Mouse (Mus musculus) cortical plate, adult 2 months (tissue): ENCODE data around the gene Gabbr2. TPM values are rescaled to one million over a fixed set of nuclear protein-coding genes. Genes with fewer than 3 reads are reported as not detected.

Experiments used
- H3K27ac ChIP-seq: fragments of 200-500 bp; 2 replicates; pipeline ENCODE4 v1.5.1; 2012; ENCODE audit warnings: low read length, control low read depth, inconsistent platforms; ENCODE audit not compliant: insufficient read depth
- H3K4me1 ChIP-seq: fragments of 200-500 bp; 2 replicates; pipeline ENCODE4 v1.6.1; 2011; ENCODE audit warnings: low read length; ENCODE audit not compliant: control insufficient read depth, insufficient read depth
- H3K4me3 ChIP-seq: fragments of 200-500 bp; 2 replicates; pipeline ENCODE4 v1.5.1; 2011; ENCODE audit warnings: mild to moderate bottlenecking, low read length, control low read depth; ENCODE audit not compliant: insufficient read depth
- CTCF ChIP-seq: fragments of 200-500 bp; IDR thresholded peaks from 2 replicates; pipeline ENCODE4 v1.5.1; 2011; ENCODE audit warnings: mild to moderate bottlenecking, control low read depth, low read length; ENCODE audit not compliant: insufficient read depth; ENCODE audit errors: extremely low read depth
- POLR2A ChIP-seq: fragments of 200-500 bp; IDR thresholded peaks from 2 replicates; pipeline ENCODE4 v1.6.1; 2011; ENCODE audit warnings: mild to moderate bottlenecking, low read length, control low read depth; ENCODE audit not compliant: insufficient read depth; ENCODE audit errors: extremely low read depth
- polyA plus RNA-seq: library from polyadenylated mRNA; depleted of rRNA; stranded (reverse); fragments of >200 nt; gene quantifications from 2 replicates; pipeline ENCODE4 v1.2.3, GENCODE M21; 2012; rRNA removed

Gene Gabbr2
- polyA plus RNA-seq: 138 and 139 TPM in 2 replicates

GRCm38 (mm10) chr4:46991016-46991958 is at the start of gene Gabbr2:
Gene Gabbr2, minus strand, starts transcription at chr4:46991873.
- TF ChIP-seq POLR2A: no peak
- TF ChIP-seq CTCF: no peak
- Histone ChIP-seq H3K27ac (peak within 1 kb of the TSS; percentile 92), H3K4me1 (peaks cover 8% of the 10 kb centered on the region), H3K4me3 (peak within 1 kb of the TSS; percentile 87)

DNA sequence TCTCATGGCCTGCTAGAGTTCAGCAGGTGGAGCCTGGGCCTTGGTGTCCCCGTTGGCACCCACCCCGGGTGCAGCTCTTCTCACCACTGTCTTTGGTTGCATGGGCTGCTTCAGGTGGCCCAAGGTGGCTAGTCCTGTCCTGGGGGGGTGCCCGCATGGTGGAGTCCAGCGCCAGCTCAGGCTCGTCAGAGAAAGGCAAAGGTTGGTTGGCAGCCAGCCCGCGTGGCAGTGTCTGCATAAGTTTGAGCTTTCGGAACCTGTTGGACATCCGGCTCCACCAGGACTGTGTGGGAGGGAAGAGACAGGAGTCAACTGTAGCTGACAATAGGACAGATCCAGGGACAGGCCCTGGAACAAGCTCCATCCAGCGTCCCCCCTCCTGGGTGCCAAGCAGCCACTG is 47.9 kb upstream of the Gabbr2 start:
- H3K4me3 ChIP-seq: no peak overlapping the region
- no peak overlapping the region for H3K27ac ChIP-seq
- no peaks in the 10 kb centered on the region for H3K4me1 ChIP-seq
- no peak for TF ChIP-seq CTCF
- no peak for TF ChIP-seq POLR2A

- Histone ChIP-seq H3K27ac (no peak overlapping the region), H3K4me3 (no peak overlapping the region), H3K4me1 (no peaks in the 10 kb centered on the region)
- TF ChIP-seq POLR2A (no peak), CTCF (peak; percentile 99)
Measured at GRCm38 (mm10) chr4:47037321-47037657, 45.6 kb upstream of the Gabbr2 start.

GRCm38 (mm10) chr4:47036486-47037320 is 45.0 kb upstream of the Gabbr2 start:
- no peak overlapping the region for H3K4me3 ChIP-seq
- H3K27ac ChIP-seq: no peak overlapping the region
- no peaks in the 10 kb centered on the region for H3K4me1 ChIP-seq
- TF ChIP-seq CTCF (peak; percentile 33), POLR2A (no peak)

DNA sequence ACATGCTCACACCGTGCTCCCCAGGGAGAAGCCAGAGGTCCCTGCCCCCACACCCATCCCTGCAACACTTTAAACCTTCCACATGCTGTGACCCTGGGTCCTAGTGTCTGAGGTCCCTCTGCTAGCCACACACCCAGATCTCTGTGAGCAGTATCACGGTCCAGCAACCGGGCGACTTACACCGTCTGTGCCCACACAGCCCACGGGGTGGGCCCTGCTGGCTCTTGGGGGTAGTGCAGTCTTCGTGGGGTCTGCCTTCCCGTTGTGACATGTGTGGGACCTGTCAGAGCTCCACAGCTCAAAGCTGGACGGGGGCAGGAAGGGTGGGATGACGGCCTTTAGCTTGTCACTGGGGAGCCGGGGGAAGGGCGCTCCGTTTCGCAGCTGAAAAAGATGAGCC is 43.9 kb upstream of the Gabbr2 start:
- Histone ChIP-seq H3K4me3 (no peak overlapping the region), H3K4me1 (no peaks in the 10 kb centered on the region), H3K27ac (no peak overlapping the region)
- TF ChIP-seq CTCF: no peak
- TF ChIP-seq POLR2A: no peak

DNA sequence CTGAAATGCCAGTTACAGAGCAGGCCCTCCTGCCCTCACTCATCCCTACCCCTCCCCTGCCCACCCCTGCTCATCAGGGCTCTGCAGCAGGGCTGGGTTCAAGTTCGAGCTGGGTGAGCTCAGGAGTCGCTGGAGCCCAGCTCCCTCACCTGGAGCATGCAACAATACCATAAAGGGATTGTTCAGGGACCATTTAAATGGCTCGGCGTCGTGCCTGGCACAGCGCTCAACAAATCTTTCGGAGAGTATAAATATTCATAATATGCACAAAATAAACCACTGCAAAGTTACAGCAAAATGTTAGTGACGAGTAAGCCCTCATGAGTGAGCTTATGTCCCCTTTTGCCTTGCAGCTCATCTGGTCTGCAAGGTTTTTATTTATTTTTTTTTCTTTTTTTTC is 40.5 kb upstream of the Gabbr2 start:
- Histone ChIP-seq H3K4me3 (no peak overlapping the region), H3K27ac (no peak overlapping the region), H3K4me1 (no peaks in the 10 kb centered on the region)
- TF ChIP-seq CTCF (no peak), POLR2A (no peak)

DNA sequence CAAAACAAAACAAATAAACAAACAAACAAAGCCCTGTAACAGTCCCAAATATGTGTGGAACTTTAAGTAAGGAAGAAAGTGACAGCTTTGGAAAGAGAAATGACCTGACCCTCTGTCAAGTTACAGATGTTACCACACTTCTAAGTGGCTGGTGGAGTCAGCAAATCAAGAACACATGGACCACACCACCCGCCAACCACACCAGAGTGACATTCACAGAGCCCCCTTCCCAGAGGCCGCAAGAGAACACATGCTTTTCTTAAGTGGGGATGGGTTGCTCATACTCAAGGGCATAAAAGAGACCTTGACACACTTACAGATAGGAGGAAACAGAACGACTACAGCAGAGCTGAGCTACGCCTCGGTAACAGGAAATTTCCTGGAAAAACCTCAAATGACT is 37.1 kb upstream of the Gabbr2 start:
- Histone ChIP-seq H3K4me3 (no peak overlapping the region), H3K27ac (no peak overlapping the region), H3K4me1 (no peaks in the 10 kb centered on the region)
- TF ChIP-seq POLR2A: no peak
- no peak for TF ChIP-seq CTCF

- H3K4me1 ChIP-seq: no peaks in the 10 kb centered on the region
- TF ChIP-seq POLR2A (no peak), CTCF (no peak)
- H3K4me3 ChIP-seq: no peak overlapping the region
- no peak overlapping the region for H3K27ac ChIP-seq
Measured at GRCm38 (mm10) chr4:47023949-47024348, 32.3 kb upstream of the Gabbr2 start.

DNA sequence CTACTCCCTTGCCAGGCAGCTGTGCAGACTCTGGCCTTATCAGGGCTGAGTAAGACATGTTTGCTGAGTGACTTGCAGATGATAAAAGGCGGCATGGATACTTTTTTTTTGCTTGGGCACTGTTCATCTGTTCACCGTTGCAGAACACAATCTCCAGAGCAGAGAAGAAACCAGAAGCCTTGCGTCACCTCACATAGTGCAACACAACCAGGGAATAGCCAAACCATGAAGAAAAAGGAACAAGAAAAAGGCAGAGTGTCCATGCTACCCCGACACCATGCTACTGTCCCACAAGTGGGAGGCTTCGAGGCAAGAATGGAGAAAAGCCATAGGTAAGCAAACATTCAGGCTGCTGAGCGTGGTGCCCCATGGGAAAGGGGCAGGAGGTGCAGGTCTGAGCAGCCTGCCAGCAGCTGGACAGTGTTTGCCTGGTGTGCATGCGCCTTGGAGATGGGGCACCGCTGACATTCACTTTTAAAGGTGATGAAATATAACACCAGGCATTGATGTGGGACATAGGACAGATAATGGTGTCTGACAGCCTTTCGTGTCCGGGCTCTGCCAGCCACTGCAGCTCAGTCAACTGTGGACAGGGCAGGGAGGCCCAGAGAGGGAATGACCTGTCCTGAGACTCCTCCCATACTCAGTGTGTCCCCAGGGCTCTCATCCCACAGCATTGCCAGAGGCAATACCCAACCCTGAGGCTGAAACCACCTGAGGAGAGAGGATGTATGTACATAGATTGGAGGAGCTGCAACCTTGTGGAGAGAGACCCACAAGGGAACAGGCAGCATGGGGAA is 31.3 kb upstream of the Gabbr2 start:
- no peak for TF ChIP-seq CTCF
- no peak for TF ChIP-seq POLR2A
- H3K4me3 ChIP-seq: no peak overlapping the region
- H3K27ac ChIP-seq: no peak overlapping the region
- H3K4me1 ChIP-seq: no peaks in the 10 kb centered on the region

GRCm38 (mm10) chr4:47020563-47020962 is 28.9 kb upstream of the Gabbr2 start:
- no peak for TF ChIP-seq POLR2A
- peak; percentile 65 for TF ChIP-seq CTCF
- Histone ChIP-seq H3K27ac (no peak overlapping the region), H3K4me1 (no peaks in the 10 kb centered on the region), H3K4me3 (no peak overlapping the region)
